Mouse (Mus musculus) liver, embryonic 11.5 days (tissue): ENCODE results near the gene Sap18b. TPM values are rescaled to one million over a fixed set of nuclear protein-coding genes. Genes with fewer than 3 reads are reported as not detected.

Source experiments
- ATAC-seq: fragments of 200-750 bp; cut with Nextera tagmentation; replicated peaks from 2 replicates; pipeline ENCODE4 v1.8.0; 2017; ENCODE audit warnings: moderate number of reproducible peaks, mild to moderate bottlenecking, moderate TSS enrichment, moderate library complexity; ENCODE audit not compliant: low FRiP score
- DNase-seq: peaks from one replicate; pipeline ENCODE4 v3.0.0-alpha.2; 2017; ENCODE audit warnings: low spot score
- H3K27ac ChIP-seq: fragments of 300-500 bp; sonication (generic); 2 replicates; pipeline ENCODE4 v1.5.1; 2014; ENCODE audit warnings: mild to moderate bottlenecking, low read depth, low read length, control low read depth
- H3K27me3 ChIP-seq: fragments of 300-500 bp; sonication (generic); replicated peaks from 2 replicates; pipeline ENCODE4 v1.6.1; 2014; ENCODE audit warnings: low read length, mixed read lengths; ENCODE audit not compliant: control insufficient read depth, insufficient read depth
- H3K36me3 ChIP-seq: fragments of 300-500 bp; sonication (generic); 2 replicates; pipeline ENCODE4 v1.6.1; 2014; ENCODE audit warnings: mild to moderate bottlenecking, low read length, moderate library complexity, mixed read lengths; ENCODE audit not compliant: control insufficient read depth, insufficient read depth
- H3K4me1 ChIP-seq: fragments of 300-500 bp; sonication (generic); replicated peaks from 2 replicates; pipeline ENCODE4 v1.6.1; 2014; ENCODE audit warnings: low read length, mixed read lengths; ENCODE audit not compliant: control insufficient read depth, insufficient read depth
- H3K4me2 ChIP-seq: fragments of 300-500 bp; sonication (generic); 2 replicates; pipeline ENCODE4 v1.6.1; 2014; ENCODE audit warnings: mild to moderate bottlenecking, control low read depth, moderate library complexity
- H3K4me3 ChIP-seq: fragments of 300-500 bp; sonication (generic); 2 replicates; pipeline ENCODE4 v1.5.1; 2014; ENCODE audit warnings: low read depth, low read length, control low read depth
- H3K9ac ChIP-seq: fragments of 300-500 bp; sonication (generic); 2 replicates; pipeline ENCODE4 v1.6.1; 2014; ENCODE audit warnings: low read depth, low read length, control low read depth
- H3K9me3 ChIP-seq: fragments of 300-500 bp; sonication (generic); 2 replicates; pipeline ENCODE4 v1.6.1; 2016; ENCODE audit warnings: low read length, inconsistent platforms, mixed read lengths; ENCODE audit not compliant: control insufficient read depth
- WGBS: fragments of 180-500 bp; shearing (Covaris S2); extraction: QIAGEN DNeasy Blood & Tissue Kit; methylation state at CpG from one replicate; pipeline ENCODE4 v1.1.7; 2014; 5-methylcytosine and 5-hydroxymethylcytosine counted together
- polyA plus RNA-seq: library from polyadenylated mRNA; unstranded; fragments of >200 nt; fragmentation: Nextera tagmentation; extraction: Ambion mirVana; gene quantifications from 2 replicates; pipeline ENCODE4 v1.2.1, GENCODE M21; 2014

Gene Sap18b
- polyA plus RNA-seq, 1 experiment from 2014 or later: 484 TPM

DNA sequence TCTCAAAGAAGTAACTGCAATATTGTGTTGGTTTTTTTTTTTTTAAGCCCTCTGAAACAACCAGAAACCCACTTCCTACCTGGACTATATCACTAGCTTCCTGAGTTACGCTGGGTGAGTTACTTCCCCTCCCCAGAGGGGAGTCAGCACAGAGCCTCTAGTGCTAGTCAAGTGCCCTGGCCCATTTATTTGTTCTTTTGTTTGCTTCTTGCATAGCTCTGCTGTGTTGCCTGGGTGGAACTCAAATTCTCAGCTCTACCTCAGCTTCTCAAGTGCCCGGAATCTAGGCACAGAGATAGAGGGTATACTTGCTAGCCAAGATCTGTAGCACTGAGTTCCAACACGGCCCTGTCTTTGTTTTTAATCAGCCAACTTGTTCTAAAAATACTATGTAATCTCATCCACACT is 15.0 kb upstream of the Sap18b start:
- 44% methylated on average over 3 of the region's 3 CpGs for WGBS
- H3K9ac ChIP-seq: no peak overlapping the region
- H3K4me1 ChIP-seq: peaks cover 6% of the 10 kb centered on the region
- H3K27me3 ChIP-seq: no peaks in the 10 kb centered on the region
- no peaks in the 10 kb centered on the region for H3K9me3 ChIP-seq
- no peak overlapping the region for H3K4me3 ChIP-seq
- ATAC-seq: no peak
- no peak for DNase-seq
- no peak overlapping the region for H3K27ac ChIP-seq
- 0 out of 2 replicates have a peak, but pooled peaks cover 4% of the 10 kb centered on the region for H3K36me3 ChIP-seq
- no peak overlapping the region for H3K4me2 ChIP-seq

GRCm38 (mm10) chr8:95816044-95816708 is 9.0 kb upstream of the Sap18b start:
- no peak overlapping the region for H3K4me3 ChIP-seq
- DNase-seq (no peak), ATAC-seq (no peak)
- H3K36me3 ChIP-seq: no peaks in the 10 kb centered on the region
- H3K4me2 ChIP-seq: no peak overlapping the region
- no peaks in the 10 kb centered on the region for H3K27me3 ChIP-seq
- no peak overlapping the region for H3K27ac ChIP-seq
- 59% methylated on average over 6 of the region's 6 CpGs for WGBS
- no peaks in the 10 kb centered on the region for H3K4me1 ChIP-seq
- H3K9me3 ChIP-seq: no peaks in the 10 kb centered on the region
- no peak overlapping the region for H3K9ac ChIP-seq

GRCm38 (mm10) chr8:95817597-95817996 is 7.5 kb upstream of the Sap18b start:
- no peaks in the 10 kb centered on the region for H3K36me3 ChIP-seq
- H3K4me3 ChIP-seq: no peak overlapping the region
- no peak overlapping the region for H3K4me2 ChIP-seq
- no peaks in the 10 kb centered on the region for H3K9me3 ChIP-seq
- ATAC-seq (no peak), DNase-seq (no peak)
- 55% methylated on average over 3 of the region's 3 CpGs for WGBS
- no peak overlapping the region for H3K9ac ChIP-seq
- H3K27me3 ChIP-seq: no peaks in the 10 kb centered on the region
- H3K4me1 ChIP-seq: no peaks in the 10 kb centered on the region
- no peak overlapping the region for H3K27ac ChIP-seq

DNA sequence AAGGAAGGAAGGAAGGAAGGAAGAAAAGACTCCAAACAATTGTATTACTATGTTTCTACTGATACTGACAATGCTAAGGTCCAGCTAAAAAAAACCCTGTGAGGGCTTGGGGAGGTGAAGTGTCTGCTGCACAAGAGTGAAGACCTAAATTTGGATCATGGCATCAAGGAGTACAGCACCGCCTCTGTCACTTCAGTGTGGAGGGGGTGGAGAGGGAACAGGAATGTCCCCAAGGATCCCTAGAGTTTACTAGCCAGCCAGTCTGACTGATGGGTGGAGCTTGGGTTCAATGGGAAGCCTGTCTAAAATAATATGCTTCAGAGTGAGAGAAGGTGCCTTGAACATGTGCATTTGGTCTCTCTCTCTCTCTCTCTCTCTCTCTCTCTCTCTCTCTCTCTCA is 6.9 kb upstream of the Sap18b start:
- Histone ChIP-seq H3K9me3 (no peaks in the 10 kb centered on the region), H3K4me2 (no peak overlapping the region), H3K4me3 (no peak overlapping the region), H3K4me1 (no peaks in the 10 kb centered on the region), H3K36me3 (no peaks in the 10 kb centered on the region), H3K9ac (no peak overlapping the region), H3K27me3 (no peaks in the 10 kb centered on the region), H3K27ac (no peak overlapping the region)
- 48% methylated on average over 1 of the region's 1 CpGs for WGBS
- ATAC-seq (no peak), DNase-seq (no peak)

GRCm38 (mm10) chr8:95821266-95821665 is 3.9 kb upstream of the Sap18b start:
- DNase-seq (no peak), ATAC-seq (peak; percentile 59)
- no peaks in the 10 kb centered on the region for H3K9me3 ChIP-seq
- no peak overlapping the region for H3K4me2 ChIP-seq
- H3K9ac ChIP-seq: no peak overlapping the region
- no peak overlapping the region for H3K4me3 ChIP-seq
- H3K36me3 ChIP-seq: no peaks in the 10 kb centered on the region
- no peak overlapping the region for H3K27ac ChIP-seq
- no peaks in the 10 kb centered on the region for H3K27me3 ChIP-seq
- H3K4me1 ChIP-seq: no peaks in the 10 kb centered on the region
- 70% methylated on average over 6 of the region's 6 CpGs for WGBS

- no peak overlapping the region for H3K27ac ChIP-seq
- ATAC-seq: no peak
- no peak for DNase-seq
Observed at GRCm38 (mm10) chr8:95822096-95822495, 3.0 kb upstream of the Sap18b start.

GRCm38 (mm10) chr8:95822699-95823098 is 2.4 kb upstream of the Sap18b start:
- Histone ChIP-seq H3K9ac (no peak overlapping the region), H3K4me3 (no peak overlapping the region), H3K36me3 (no peaks in the 10 kb centered on the region), H3K27me3 (no peaks in the 10 kb centered on the region), H3K9me3 (no peaks in the 10 kb centered on the region), H3K4me1 (no peaks in the 10 kb centered on the region), H3K27ac (no peak overlapping the region), H3K4me2 (no peak overlapping the region)
- ATAC-seq (no peak), DNase-seq (no peak)
- 55% methylated on average over 3 of the region's 3 CpGs for WGBS

More at GRCm38 (mm10) chr8:95822096-95822495, 3.0 kb upstream of the Sap18b start:
- WGBS: 86% methylated on average over 5 of the region's 5 CpGs
- no peak overlapping the region for H3K9ac ChIP-seq
- no peak overlapping the region for H3K4me2 ChIP-seq
- H3K4me1 ChIP-seq: no peaks in the 10 kb centered on the region
- H3K4me3 ChIP-seq: no peak overlapping the region
- H3K27me3 ChIP-seq: no peaks in the 10 kb centered on the region
- no peaks in the 10 kb centered on the region for H3K9me3 ChIP-seq
- no peaks in the 10 kb centered on the region for H3K36me3 ChIP-seq

DNA sequence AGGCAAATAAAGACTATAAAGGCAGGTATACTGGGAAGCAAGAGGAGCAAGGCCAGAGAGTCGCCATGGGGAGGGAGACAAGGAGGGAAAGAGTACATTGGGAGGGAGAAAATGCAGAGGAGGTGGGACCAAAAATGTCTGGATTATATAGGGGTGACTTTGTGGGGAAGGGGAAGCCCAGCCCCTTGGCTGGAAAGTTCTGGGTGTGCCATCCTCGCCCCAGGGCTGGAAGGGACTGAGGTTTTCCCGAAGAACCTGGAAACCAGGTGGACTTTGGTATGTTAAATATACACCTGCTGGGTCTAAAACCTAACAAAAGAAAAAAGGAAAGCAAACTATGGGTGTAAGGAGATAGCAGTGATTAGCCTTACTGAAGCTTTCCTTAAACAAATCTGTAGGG is 5.0 kb downstream of the Sap18b start:
- Histone ChIP-seq H3K27ac (no peak overlapping the region), H3K9ac (no peak overlapping the region), H3K4me1 (peaks cover 10% of the 10 kb centered on the region; the same call in 1 of the 2 replicates), H3K27me3 (no peaks in the 10 kb centered on the region), H3K36me3 (no peaks in the 10 kb centered on the region), H3K4me3 (no peak overlapping the region), H3K9me3 (no peaks in the 10 kb centered on the region), H3K4me2 (no peak overlapping the region)
- no peak for DNase-seq
- ATAC-seq: no peak
- WGBS: 69% methylated on average over 3 of the region's 3 CpGs
